Mouse (Mus musculus): ENCODE data around the gene Kcnh4. TPM values are rescaled to one million over a fixed set of nuclear protein-coding genes. Genes with fewer than 3 reads are reported as not detected.

The Kcnh4 gene
- total RNA-seq, 2 experiments from 2014 or later = 7.8 to 9.5 TPM

DNA sequence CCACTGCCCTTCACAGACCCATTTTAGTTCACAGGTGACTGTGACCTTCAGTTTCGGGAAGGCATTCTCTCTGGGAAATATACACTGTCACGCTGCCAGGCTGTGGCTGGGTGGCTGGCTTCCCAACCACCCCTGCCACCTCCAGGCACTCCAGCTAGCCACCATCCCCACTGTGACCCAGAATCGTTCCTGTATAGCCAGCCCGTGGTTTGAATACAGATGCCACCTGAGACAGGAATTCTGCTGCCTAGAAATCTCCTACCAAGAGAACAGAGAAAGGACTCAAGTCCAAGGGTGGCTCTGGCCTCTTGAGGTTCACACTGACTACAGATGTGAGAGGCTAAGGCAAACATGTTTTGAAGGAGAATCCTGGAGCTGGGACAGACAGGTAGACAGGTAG lies 40.9 kb downstream of the Kcnh4 start:
- no peak for DNase-seq (ENCODE audit: extremely low spot score in 1 of 2, low spot score in 2 of 2)
- intact Hi-C loops (cut with DNase I) = no loop called here

DNA sequence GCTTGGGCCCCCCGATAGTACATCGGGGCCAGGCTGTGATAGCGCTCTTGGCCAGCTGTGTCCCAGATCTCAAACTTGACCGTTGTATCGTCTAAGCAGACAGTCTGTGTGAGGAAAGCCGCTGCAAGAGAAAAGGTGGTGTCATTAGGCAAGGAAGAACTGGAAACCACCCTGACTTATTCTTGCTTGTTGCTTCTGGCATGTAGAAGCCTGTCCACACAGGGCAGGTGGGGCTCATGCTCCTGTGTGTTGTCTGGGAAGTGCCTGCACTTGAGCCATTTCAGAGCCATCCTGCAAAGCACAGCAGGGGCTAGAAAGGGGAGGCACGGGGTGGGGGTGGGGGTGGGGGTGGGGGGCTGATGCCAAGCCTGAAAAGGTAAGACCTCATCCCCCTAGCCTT lies 41.3 kb downstream of the Kcnh4 start:
- intact Hi-C loops (cut with DNase I) = no loop called here
- DNase-seq (ENCODE audit: extremely low spot score in 1 of 2, low spot score in 2 of 2) = no peak

DNA sequence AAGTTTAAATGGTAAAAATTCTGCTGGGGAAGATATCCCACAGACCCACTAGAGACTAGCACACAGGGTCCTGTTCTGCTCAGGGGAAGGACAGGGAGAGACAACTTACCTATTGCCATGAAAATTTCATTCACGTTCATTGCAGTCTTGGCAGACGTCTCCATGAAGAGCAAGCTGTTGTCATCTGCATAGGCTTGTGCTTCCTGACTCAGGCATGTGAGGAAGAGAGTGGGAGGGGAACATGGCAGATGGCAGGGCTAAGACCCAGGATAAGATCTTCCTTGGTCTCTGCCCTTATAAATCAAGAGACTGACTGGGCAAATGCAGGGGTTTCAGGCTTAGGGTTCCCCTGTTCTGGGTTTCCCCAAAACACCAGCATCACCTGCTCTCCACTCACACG lies 43.1 kb downstream of the Kcnh4 start:
- no peak for DNase-seq (ENCODE audit: extremely low spot score in 1 of 2, low spot score in 2 of 2)
- intact Hi-C loops (cut with DNase I) = no loop called here

DNA sequence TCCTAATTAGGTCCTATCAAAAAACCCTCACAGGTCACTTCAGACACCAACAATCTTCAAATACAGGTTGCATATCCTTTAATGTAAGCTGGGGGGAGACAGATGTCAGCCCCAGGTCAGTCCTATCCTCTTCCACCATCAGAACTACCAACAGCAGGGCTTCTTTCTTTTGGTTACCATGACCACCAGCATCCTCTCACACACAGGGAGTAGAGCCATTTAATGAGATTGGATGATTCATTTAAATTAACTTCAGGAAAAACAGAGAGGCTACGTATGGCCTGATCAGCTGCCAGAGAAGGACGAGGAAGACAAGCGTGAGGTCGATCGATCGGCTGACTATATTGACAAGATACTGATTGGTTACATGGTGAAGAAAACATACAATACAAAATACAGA lies 44.8 kb downstream of the Kcnh4 start:
- intact Hi-C loops (cut with DNase I) = loop anchor here (2.0 to 5.0 kb wide), 2 partner anchors 46 to 242 kb away; no protein-coding TSS in a partner anchor
- no peak for DNase-seq (ENCODE audit: extremely low spot score in 1 of 2, low spot score in 2 of 2)

DNA sequence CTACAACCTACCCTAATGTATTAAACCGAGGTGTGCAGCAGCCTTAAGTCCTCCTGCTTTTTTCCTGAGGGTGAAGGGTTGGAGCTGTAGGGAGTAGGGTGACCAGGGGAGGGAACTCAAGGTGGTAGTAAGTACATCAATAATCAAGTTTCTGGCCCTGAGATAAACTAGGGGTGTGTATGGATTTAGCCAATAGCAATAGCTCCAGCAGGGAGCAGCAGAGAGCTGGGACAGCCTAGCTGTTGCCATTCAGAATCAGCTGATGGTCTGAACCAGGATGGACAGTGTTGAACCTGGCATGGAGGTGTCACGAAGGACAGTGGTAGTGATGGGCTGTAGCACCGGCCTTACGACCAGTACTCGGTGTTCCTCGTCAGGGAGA lies 45.2 kb downstream of the Kcnh4 start:
- intact Hi-C loops (cut with DNase I) = loop anchor here (2.0 to 5.0 kb wide), 2 partner anchors 46 to 243 kb away; no protein-coding TSS in a partner anchor
- DNase-seq (ENCODE audit: extremely low spot score in 1 of 2, low spot score in 2 of 2) = peak; percentile 71 to 88

DNA sequence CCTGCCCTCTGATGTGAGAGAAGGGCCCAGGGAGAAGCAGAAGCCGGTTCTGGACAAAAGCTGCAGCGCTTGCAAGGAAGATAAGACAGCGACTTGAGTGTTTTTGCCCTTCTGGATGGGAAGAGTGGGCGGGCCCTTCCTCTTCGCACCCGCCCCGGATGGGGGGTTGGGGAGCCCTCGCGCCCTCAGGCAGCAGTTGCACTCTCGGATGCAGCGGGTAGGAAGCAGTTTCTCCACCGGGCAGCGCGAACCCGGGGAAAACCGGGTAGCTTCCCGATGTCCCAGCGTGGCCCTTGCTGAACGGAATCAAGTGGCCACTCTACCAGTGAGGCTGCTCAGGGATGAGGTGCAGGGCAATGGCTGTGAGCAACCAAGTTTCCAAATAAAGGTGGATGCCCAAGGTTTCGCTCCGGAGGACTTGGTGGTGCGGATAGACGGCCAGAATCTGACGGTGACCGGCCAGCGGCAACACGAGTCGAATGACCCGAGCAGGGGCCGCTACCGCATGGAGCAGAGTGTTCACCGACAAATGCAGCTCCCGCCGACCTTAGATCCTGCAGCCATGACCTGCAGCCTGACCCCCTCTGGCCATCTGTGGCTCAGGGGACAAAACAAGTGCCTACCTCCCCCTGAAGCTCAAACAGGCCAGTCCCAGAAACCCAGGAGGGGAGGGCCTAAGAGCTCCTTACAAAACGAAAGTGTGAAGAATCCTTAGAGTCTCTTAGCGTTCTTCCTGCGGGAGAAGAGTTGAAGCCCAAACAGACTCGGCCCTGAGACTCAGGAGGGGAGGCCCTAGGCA lies 45.8 kb downstream of the Kcnh4 start, which contains the start of gene Hspb9:
TSS of gene Hspb9 (plus strand) at position 116 of the 799 bp plus-strand sequence.
- intact Hi-C loops (cut with DNase I) = loop anchor here (2.0 to 5.0 kb wide), 2 partner anchors 47 to 243 kb away; no protein-coding TSS in a partner anchor
- peak in 1 of 2 experiments; percentile 86 for DNase-seq (ENCODE audit: extremely low spot score in 1 of 2, low spot score in 2 of 2)

DNA sequence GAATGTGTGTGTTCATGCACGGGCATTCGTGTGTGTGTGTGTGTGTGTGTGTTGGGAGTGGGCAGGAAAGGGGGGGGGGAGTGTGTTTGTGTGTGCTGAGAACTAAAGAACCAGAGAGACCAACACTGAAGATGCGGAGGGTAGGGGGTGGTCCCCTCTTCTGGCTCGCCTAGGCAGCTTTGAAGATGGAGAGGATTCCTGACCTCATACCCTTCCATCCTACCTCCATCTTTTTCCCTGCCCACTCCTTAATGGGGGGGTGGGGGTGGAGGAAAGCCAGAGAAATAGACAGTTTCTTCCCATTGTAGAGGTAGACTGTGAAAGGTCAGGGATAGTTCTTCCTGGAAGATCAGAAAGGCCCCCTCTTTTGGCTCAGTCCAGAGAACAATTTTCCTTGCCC lies 46.6 kb downstream of the Kcnh4 start:
- no peak for DNase-seq (ENCODE audit: extremely low spot score in 1 of 2, low spot score in 2 of 2)
- intact Hi-C loops (cut with DNase I) = loop anchor here (5.0 kb wide), 1 partner anchor 244 kb away; no protein-coding TSS in a partner anchor

DNA sequence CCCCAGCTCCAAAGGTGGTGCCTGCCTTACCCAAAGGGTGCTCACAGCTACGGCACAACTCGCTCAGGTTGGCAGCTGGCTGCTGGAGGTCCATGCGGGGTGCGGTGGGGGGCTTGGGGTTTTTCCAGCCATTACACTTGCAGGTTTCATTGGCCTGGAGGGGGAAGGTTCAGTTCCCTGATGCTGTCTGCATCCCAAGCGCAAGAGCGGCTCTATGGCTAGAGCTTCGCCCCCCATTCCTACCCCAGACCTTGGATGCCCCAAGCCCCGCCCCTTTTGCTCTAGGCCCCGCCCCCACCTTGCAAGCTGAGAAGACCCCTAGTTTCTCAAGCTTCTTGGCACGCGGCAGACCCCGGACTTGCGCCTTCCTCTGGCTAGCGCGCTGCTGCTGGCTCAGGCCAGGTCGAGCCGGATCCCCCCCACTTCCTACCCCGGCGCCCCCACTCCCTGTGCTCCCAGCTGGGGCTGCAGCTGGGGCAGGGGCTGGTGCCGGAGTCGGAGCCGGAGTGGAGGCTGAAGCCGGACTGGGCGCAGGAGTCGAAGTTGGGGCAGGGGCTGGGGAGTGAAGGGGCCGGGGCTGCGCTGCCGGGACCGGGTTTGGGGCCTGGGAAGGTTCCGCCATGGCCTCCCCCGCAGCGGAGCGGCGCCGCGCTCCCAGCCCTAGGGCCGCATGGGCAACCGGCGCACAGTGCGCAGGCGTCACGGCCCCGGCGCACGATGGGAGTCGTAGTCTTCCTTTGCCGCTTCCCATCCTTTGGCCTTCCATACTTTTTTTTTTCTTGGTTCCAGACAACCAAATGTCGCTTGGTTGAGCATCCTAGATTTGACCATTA lies 47.7 kb downstream of the Kcnh4 start, which contains the start of gene Kat2a:
TSS of gene Kat2a (minus strand) at position 683 of the 833 bp plus-strand sequence.
- intact Hi-C loops (cut with DNase I) = loop anchor here (5.0 kb wide), 1 partner anchor 245 kb away; no protein-coding TSS in a partner anchor

DNA sequence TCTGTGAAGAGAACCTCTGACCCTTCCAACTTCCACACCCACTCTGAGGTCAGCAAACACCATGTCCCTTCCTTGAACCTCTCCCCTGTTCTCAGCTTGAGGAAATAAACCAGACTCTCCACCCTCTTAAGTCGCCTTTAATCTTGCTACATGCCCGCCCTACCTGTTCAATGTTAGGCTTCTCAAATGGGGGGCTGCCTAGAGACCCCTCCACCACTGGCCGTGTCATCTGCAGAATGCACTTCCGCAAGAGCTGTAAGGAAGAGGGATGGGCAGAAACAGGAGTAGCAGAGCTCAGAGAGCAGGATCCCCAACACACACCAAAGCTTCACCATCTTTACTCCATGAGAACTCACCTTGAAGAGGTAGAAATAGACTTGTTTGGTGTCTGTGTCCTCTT lies 48.8 kb downstream of the Kcnh4 start:
- intact Hi-C loops (cut with DNase I) = loop anchor here (5.0 kb wide), 1 partner anchor 246 kb away; no protein-coding TSS in a partner anchor
- DNase-seq (ENCODE audit: extremely low spot score in 1 of 2, low spot score in 2 of 2) = no peak

More for the DNA sequence above, 47.7 kb downstream of the Kcnh4 start, which contains the start of gene Kat2a:
- DNase-seq (ENCODE audit: extremely low spot score in 1 of 2, low spot score in 2 of 2) = peak; percentile 80 to 92

DNA sequence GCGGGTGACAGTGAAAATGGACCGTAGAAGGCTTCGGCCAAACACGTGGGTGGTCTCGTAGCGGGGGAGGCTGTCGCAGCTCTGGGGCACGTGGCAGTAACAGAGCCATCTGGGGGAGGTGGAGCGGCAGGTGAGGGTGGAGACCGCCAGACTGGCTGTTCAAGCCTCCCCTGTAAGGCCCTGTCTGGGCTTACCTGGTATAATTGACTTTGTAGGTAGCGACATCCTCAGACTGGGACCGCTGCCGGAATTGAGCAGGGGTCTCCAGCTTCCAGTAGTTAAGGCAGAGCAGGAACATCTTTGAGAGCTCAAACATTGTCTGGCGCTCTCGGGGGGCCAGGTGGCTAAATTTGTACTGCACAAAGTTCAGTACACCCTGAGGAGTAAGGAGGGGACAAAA lies 49.2 kb downstream of the Kcnh4 start:
- no peak for DNase-seq (ENCODE audit: extremely low spot score in 1 of 2, low spot score in 2 of 2)
- intact Hi-C loops (cut with DNase I) = loop anchor here (5.0 kb wide), 1 partner anchor 247 kb away; no protein-coding TSS in a partner anchor

DNA sequence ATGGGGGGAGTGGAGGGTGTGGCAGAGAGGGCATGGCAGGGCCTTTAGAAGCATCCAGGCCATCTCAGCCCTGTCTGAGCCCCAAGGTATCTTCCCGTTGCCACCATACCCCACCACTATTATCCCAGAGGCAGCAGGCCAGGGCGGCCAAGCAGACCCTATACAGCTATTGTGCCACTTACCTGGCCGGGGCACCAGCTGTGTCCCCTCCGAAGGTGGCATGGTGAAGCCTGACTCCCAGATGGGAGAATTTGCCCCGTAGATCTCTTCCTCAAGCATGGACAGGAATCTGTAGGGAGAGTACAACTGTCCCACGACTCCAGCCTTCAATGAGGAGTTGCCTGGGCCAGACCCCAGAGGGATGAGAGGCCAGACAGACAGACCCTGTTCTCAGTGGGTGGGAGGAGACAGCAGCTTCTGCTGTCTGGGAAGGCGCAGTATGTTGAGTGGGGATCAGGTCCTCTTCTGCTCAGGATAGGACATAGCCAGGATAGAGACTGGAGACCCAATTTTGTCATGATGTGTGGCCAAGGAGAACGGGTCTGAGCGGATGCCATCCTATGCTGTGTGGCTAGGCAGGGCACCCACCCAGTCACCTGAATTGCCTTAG lies 50.4 kb downstream of the Kcnh4 start:
- DNase-seq (ENCODE audit: extremely low spot score in 1 of 2, low spot score in 2 of 2) = no peak
- intact Hi-C loops (cut with DNase I) = no loop called here

DNA sequence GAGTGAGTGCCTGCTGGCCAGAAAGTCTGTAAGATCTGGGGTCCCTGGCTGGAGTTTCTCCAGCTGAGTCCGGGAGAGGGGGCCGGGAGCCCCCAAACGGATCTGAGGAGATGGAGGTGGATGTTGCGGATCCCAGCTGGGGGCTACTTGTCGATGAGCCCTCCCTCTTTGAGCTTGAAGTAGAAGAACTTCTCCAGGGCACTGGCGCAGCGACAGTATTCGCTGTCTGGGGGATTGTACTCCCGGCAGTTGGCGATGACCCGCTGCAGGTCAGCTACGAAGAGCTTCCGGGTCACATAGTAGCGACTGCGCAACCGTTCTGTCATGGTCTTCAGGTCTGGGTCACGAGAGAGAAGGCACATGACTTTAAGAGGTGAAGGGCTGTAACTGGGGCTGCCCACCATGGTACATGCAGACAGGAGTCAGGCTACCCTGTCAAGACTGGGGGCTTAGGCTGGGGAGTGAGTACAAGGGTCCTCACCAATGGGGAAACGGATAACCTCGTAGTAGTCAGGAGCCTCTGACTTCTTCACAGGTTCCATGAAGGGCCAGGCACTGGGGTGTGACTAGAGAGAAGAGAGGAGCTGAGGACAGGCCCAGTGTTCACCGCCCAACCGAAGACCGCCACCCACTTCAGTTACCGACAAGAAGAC lies 54.5 kb downstream of the Kcnh4 start:
- DNase-seq (ENCODE audit: extremely low spot score in 1 of 2, low spot score in 2 of 2) = no peak
- intact Hi-C loops (cut with DNase I) = no loop called here

DNA sequence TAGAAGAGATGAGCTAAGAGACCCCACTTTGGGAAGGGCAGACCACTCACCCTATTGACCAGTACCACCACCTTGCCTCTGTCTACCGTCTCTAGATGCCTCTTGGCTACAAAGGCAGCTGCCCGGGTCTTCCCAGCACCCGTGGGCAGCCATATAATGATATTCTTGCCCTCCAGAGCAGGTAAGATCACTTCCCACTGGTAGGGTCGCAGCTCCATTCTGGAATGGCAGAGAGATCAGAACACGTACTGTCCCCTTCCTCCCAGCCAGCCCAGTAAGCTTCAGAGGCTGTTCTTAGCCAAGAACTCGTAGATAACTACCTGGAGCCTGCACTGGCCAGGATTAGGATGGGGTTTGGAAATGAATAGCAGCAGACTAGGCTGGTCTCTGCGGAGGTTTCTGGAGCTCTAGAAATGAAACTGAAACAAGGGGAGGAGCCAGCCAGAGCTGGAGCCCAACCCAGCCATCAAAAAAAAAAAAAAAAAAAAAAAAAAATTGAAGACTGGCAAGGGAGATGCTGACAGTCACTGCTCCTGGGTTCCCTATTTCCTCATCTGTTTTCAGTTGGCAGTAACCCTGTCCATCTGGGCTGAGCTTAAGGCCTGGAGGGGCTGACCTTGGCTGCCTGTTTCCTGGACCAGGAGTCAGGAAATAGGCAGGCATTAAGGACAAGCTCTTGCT lies 55.8 kb downstream of the Kcnh4 start, which contains the start of gene Dhx58:
TSS of gene Dhx58 (minus strand) at position 421 of the 681 bp plus-strand sequence.
- intact Hi-C loops (cut with DNase I) = loop anchor here (2.0 kb wide), 1 partner anchor 133 kb away; no protein-coding TSS in a partner anchor
- DNase-seq (ENCODE audit: extremely low spot score in 1 of 2, low spot score in 2 of 2) = no peak

DNA sequence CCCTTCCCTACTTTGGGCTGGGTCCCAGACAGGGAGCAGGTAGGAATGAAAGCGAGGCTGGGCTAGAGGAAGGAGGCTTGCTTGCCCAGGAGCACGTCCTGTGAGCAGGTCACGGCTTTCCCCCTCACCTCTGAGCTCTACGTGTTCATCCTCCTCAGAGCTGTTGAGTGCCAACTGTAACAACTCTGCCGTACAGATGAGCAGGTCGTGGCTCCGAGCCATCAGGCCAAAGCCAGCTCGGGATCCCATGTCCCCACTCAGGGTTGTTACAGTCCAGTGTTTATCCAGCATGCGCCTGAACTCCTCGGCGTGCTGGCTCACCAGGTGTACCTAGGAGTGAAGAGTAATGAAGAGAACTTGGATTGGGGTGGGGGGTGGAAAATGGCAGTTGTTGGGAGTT lies 56.4 kb downstream of the Kcnh4 start:
- intact Hi-C loops (cut with DNase I) = loop anchor here (2.0 kb wide), 1 partner anchor 133 kb away; no protein-coding TSS in a partner anchor
- DNase-seq (ENCODE audit: extremely low spot score in 1 of 2, low spot score in 2 of 2) = no peak

DNA sequence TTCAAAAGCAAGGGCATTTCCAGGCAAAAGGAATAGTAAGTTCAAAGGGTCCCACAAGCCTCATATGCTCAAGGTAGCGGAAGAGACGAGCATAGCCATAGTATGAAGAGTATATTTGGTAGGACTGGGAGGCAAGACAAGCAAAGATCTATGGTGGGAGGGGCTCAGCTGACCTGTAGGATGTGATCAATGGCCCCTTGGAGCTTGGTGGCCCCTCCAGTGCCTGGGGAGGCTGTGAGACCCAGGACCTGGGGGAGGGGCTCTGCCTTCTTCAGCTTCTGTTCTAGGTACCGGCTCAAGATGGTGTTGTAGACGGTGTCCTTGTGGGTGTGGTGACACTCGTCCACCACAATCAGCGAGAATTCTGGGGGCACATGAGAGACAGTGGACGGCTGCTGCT lies 56.8 kb downstream of the Kcnh4 start:
- no peak for DNase-seq (ENCODE audit: extremely low spot score in 1 of 2, low spot score in 2 of 2)
- intact Hi-C loops (cut with DNase I) = loop anchor here (2.0 kb wide), 1 partner anchor 132 kb away; no protein-coding TSS in a partner anchor

DNA sequence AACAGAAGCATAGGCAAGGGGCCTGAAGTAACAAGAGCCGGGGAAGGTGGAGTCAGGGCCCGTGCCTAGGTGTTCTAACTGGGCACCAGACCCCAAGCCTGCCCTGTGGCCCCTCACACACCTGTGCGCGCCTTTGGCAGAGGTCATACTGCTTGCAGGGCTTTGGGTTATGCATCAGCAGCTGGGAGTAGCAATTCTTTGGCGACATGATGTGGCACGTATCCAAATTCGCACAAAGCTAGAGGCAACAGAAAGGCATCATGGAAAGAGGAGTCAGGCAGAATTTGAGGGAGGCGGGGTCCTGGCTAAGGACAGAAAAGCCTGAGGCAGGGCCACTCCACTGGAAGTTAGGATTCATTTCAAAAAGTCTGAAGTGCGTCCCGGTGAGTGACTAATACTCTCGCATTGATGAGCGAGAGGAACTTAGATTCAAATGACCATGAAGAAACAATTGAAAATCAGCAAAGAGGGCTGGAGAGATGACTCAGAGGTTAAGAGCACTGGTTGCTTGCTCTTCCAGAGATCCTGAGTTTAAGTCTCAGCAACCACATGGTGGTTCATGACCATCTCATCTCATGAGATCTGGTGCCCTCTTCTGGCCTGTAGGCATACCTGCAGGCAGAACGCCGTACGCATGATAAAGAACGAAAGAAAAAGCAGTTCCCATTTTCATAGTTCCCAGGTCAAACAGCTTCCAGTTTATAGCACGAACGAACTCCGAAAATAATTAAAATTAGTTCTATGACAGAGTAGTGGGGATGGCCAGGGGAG lies 57.5 kb downstream of the Kcnh4 start:
- DNase-seq (ENCODE audit: extremely low spot score in 1 of 2, low spot score in 2 of 2) = peak; percentile 66
- intact Hi-C loops (cut with DNase I) = loop anchor here (2.0 kb wide), 1 partner anchor 131 kb away; no protein-coding TSS in a partner anchor

DNA sequence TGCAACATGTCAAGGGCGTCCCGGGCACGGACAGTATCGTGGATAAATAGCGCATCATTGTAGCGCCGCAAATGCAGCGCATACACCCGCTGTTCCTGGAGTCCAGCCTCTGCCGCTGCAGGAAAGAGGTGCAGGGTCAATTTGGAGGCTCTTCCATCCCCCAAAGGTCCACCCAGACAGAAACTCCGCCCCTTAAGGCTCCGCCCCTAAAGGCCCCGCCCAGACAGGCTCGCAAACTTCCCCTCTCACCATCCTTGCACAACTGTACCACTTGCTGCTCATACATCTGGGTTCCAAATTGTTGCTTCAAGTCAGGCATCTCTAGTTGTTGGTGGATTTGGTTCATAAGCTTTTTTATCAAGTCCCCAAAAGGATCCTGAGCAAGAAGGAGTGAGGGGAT lies 58.4 kb downstream of the Kcnh4 start:
- intact Hi-C loops (cut with DNase I) = no loop called here

More for the DNA sequence above, 58.4 kb downstream of the Kcnh4 start:
- DNase-seq (ENCODE audit: extremely low spot score in 1 of 2, low spot score in 2 of 2) = peak in 1 of 2 experiments; percentile 74
